Mouse (Mus musculus) thymus, postnatal 0 days (tissue): ENCODE results near the gene Retsat. TPM values are rescaled to one million over a fixed set of nuclear protein-coding genes. Genes with fewer than 3 reads are reported as not detected.

Experiments
- DNase-seq: peaks from one replicate; pipeline ENCODE4 v3.0.0-alpha.2; 2015; ENCODE audit warnings: low spot score
- polyA plus RNA-seq: library from polyadenylated mRNA; unstranded; fragments of >200 nt; fragmentation: Nextera tagmentation; extraction: Ambion mirVana; gene quantifications from 2 replicates; pipeline ENCODE4 v1.2.1, GENCODE M21; 2015

Gene Retsat
- polyA plus RNA-seq, 1 experiment from 2014 or later = 10.5 TPM

GRCm38 (mm10) chr6:72620920-72621319 is 22.6 kb downstream of the Retsat start:
- no peak for DNase-seq

- DNase-seq = no peak
These were observed 24.6 kb downstream of the Retsat start for GRCm38 (mm10) chr6:72622917-72623316.

DNA sequence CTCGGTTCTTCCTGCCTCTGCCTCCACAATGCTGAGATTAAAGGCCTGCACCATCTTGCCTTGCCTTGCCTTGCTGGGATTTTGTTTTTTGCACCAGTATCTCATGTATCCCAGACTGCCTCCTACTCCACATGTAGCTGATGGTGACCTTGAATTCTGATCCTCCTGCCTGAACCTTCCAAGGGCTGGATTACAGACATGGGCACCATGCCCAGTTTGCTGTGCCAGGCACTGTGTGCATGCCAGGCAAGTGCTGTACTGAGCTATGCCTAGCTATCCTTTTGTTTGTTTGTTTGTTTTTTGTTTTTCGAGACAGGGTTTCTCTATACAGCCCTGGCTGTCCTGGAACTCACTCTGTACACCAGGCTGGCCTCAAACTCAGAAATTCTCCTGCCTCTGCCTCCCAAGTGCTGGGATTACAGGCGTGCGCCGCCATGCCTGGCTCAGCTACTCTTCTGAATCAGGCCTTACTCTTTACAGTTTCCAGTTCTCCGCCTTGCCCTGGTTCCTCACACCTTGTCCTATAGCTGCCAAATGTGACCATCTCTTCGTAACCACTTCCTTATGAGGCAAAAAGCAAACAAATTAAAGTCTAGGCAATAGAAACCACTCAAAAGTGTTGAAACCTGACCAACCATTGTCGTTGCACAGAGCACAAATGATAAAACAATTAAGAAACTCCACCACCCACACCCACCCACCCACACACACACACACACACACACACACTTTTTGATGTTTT is 25.6 kb downstream of the Retsat start:
- DNase-seq = no peak

GRCm38 (mm10) chr6:72626391-72626790 is 28.1 kb downstream of the Retsat start:
- no peak for DNase-seq

DNA sequence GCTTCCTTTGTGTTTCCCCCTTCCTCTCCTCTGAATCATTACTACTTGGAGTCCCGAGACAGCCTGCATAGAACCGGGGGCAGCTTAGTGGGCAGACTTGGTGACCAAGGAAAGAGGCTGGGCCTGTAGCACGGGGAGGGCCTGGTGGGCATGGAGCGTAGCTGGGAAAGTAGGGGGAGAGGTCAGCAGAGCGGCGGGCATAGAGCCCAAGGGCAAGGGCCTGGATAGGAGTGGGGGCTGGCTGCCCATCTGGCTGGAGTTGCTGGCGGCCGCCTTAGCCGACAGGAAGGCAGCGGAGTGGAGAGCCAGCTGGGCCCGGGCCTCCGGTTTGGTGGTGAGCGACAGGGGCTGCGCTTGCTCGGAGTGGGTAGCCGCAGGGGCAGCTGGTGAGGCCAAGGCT is 29.0 kb downstream of the Retsat start:
- DNase-seq = no peak

- DNase-seq = no peak
These were observed 32.1 kb downstream of the Retsat start for GRCm38 (mm10) chr6:72630370-72630769.

GRCm38 (mm10) chr6:72630961-72631360 is 32.7 kb downstream of the Retsat start:
- DNase-seq = no peak

GRCm38 (mm10) chr6:72631700-72632099 is 33.4 kb downstream of the Retsat start:
- no peak for DNase-seq

- peak; percentile 63 for DNase-seq
These were observed 36.0 kb downstream of the Retsat start for GRCm38 (mm10) chr6:72634311-72634710.

DNA sequence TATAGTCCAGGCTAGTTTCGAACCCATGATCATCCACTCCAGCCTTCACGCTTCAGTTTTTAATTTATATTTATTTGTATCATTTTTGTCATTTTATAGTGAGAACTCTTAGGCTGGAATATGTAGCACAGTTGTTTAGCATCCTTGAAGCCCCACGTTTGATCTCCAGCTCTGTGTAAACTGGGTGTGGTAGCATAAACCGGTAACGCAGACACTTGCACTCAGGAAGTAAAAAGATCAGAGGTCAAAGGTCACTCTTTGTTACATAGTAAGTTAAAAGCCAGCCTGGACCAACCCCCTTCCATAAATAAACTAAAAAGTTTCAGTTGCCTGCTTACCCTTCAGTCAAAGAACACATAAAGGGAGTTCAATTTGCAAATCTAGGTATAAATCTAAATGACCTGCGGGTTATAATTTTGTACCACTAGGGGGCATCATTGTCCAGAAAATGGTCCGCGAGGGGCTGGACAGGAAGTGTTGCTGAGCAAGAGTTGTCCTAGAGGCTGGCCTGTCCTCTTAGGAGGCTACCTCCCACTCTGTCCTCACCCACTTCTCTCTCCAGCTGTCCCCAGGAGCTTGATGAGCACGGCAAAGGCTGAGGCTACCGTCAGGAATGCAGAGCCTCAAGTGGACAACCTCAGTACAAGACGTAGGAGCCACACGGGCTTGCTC is 37.6 kb downstream of the Retsat start:
- DNase-seq = peak; percentile 50

- DNase-seq = peak; percentile 26
These were observed 38.7 kb downstream of the Retsat start for GRCm38 (mm10) chr6:72636940-72637339.

GRCm38 (mm10) chr6:72641218-72641954 is 43.1 kb downstream of the Retsat start:
- DNase-seq = no peak

DNA sequence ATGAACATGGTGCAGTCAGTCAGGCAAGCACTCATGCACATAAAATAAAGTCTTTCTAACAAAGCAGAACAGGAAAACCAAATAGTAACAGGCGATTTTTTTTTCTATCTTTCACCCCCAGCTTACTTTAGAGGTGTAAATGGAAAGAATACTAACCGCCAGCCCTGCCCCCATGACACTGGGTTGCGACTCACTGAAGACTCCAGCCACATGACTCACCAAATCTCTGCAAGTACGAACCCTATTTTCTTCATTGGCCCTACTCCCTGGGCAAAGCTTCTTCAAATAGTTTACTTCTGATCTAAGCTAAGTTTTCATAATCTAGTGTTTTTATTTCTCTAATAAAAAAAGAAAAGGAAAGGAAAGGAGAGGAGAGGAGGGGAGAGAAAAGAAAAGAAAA is 46.3 kb downstream of the Retsat start:
- no peak for DNase-seq

GRCm38 (mm10) chr6:72645364-72645763 is 47.1 kb downstream of the Retsat start:
- DNase-seq = no peak

DNA sequence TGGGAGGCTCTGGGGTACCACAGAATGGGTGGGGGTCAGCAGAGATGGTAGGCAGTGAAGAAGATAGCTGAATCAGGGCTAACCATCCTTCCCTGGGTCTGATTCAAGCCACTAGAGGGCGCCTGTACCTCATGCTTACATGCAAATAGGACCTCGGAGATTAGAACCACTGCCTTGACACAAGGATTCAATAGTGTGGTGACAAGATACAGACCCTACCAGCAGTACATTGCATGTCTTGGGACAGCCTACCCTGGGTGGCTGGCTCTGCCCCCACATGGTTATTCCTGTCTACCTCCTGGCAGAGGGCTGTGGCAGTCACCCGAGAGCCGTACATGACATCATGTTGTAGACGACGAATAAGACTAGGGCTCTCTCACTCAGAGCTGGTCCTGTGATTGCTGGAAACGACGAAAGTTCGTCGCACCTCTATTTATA is 49.1 kb downstream of the Retsat start:
- DNase-seq = peak; percentile 62

GRCm38 (mm10) chr6:72648002-72648595 is 49.8 kb downstream of the Retsat start:
- DNase-seq = no peak

DNA sequence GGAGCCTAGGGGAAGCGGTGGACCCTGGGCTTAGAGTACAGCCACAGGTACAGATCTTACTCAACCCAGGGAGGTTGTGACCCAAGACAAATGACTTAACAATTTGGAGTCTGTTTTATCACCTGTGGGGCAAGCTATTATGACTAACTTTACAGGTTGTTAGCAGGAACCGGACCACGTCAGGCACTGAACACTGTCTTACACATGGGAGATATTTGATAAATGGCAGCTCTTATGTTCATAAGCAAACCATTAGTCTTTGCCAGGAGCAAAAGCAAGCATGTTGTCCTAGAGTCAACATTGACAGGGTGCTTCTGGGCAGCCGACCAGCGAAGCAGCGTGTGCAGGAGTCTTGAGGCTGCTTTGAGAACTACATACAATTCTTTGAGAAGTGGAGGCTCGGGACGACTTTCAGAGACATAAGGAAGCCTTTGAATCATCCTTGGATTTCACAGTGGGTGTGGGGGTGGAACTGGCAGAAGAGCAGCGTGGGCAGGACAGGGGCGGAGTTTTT is 52.1 kb downstream of the Retsat start:
- DNase-seq = no peak

DNA sequence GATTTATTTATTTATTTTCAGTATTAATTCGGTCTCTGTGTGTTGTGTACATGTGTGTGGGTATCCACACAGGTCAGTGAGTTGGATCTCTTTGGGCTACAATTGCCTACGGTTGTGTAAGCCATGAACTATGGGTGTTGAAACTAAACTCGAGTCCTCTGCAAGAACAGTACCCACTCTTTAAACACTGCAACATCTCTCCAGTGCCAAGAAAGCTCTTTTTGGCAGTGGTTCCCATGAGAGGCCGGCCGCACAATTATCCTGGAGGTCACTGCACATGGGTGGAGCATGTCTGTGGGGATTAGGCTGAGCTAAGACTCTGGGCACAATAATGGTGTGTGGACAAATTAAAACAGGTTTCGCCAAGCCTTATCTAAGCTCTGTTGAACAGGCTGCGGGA is 55.1 kb downstream of the Retsat start:
- DNase-seq = no peak

GRCm38 (mm10) chr6:72654355-72654754 is 56.1 kb downstream of the Retsat start:
- no peak for DNase-seq

GRCm38 (mm10) chr6:72655309-72656052 is 57.2 kb downstream of the Retsat start:
- DNase-seq = no peak

DNA sequence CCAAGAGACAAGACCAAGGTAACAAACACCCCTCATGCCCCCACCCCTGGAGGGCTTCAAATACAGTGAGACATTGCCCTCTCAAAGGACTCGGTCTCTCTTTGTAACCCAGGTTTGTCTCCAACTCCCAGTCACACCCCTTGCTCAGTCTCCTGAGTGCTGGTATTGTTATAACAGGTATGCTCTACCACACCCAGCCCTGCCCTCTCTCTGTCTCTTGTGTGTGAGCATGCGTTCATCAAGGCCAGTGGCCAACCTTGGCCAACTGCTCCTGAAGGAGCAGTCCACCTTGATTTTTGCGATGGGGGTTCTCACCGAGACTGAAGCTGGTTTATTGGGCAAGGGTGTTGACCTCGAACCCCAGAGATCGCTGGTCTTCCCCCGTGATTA is 57.8 kb downstream of the Retsat start:
- DNase-seq = no peak
